Mouse (Mus musculus): ENCODE measurements around the gene Spag6. TPM values are rescaled to one million over a fixed set of nuclear protein-coding genes. Genes with fewer than 3 reads are reported as not detected.

Spag6 gene
- 0.11 TPM in 1 of 2 replicates, not detected in the other for polyA plus RNA-seq (2014; fragmentation: Nextera tagmentation; extraction: Ambion mirVana)

DNA sequence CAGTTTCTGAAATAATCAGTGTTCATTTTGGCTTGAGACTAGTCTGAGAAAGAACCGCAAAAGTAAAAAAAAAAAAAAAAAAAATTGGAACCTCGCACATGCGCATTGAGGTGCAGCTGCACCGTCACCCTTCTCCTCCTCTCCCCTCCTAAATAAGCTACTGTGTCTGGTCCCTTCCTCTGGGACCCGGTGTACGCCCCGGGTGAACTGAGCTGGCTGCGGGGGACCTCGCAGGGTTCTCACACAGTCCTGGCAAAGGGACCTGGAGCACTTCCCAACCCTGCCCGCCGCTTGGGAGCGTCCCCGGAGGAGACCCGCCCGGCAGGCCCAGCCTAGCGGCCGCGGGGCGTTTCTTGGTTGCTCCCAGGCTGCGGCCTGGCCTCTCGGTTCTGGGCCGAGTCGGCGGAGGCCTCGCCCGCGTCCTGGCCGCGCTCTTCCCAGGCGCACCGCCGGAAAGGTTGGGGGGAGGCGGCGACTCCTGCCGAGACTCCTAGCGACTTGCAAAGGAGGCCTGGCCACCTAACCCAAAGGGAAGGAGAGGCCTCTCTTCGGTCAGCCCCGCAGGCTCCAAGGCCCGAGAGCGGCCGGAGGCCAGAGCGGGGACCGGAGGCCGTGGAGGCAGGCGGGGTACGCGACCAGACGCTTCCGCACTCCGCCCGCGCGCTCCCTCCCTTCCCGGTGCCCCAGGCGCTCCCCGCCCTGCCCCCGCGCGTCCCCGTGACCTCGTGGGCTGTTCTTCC is at the start of gene Spag6:
Gene Spag6, plus strand, starts transcription at position 162 of the 740 bp plus-strand sequence.
- Histone ChIP-seq H3K4me2 (replicated peaks) (peak within 1 kb of the TSS; percentile 89), H3K9me3 (ENCODE audit: control insufficient read depth, low read length) (no peaks in the 10 kb centered on the region), H3K9ac (peak within 1 kb of the TSS; percentile 47), H3K4me1 (replicated peaks; ENCODE audit: control insufficient read depth, insufficient read depth, low read length) (peaks cover 21% of the 10 kb centered on the region; the same call in 1 of the 2 replicates), H3K27me3 (ENCODE audit: control insufficient read depth, insufficient read depth, low read length) (peaks cover 83% of the 10 kb centered on the region), H3K4me3 (replicated peaks; ENCODE audit: low read length) (peak within 1 kb of the TSS; percentile 41), H3K27ac (no peak within 1 kb of the TSS), H3K36me3 (replicated peaks; ENCODE audit: control insufficient read depth, insufficient read depth) (no peaks in the 10 kb centered on the region)
- WGBS = under 1% methylated on average over 60 of the region's 61 CpGs
- ATAC-seq (ENCODE audit: low FRiP score) (peak; percentile 71), DNase-seq (ENCODE audit: low spot score) (no peak)

DNA sequence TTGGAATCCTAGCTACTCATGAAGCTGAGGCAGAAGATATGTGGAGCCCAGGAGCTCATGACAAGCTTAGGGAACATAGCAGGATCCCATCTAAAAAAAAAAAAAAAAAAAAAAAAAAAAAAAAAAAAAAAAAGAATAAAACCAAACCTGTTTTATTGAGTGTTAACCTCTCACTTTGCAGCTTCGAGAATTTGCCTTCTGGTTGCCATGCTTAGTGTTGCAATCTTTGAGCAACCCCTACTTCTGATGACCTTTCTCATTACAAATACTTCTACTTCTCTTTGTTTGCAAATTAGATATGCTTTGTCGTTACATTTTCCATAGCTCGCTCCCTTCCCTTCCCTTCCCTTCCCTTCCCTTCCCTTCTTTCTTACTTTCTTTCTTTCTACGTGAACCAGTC is 45.3 kb upstream of the Spag6 start:
- no peak overlapping the region for H3K27ac ChIP-seq
- no peaks in the 10 kb centered on the region for H3K36me3 ChIP-seq (replicated peaks; ENCODE audit: control insufficient read depth, insufficient read depth)
- ATAC-seq (ENCODE audit: low FRiP score) = no peak
- H3K9ac ChIP-seq = no peak overlapping the region
- no peak overlapping the region for H3K4me2 ChIP-seq (replicated peaks)
- no peak overlapping the region for H3K4me3 ChIP-seq (replicated peaks; ENCODE audit: low read length)
- 80% methylated on average over 4 of the region's 4 CpGs for WGBS
- H3K9me3 ChIP-seq (ENCODE audit: control insufficient read depth, low read length) = no peaks in the 10 kb centered on the region
- no peak for DNase-seq (ENCODE audit: low spot score)
- no peaks in the 10 kb centered on the region for H3K4me1 ChIP-seq (replicated peaks; ENCODE audit: control insufficient read depth, insufficient read depth, low read length)
- no peaks in the 10 kb centered on the region for H3K27me3 ChIP-seq (ENCODE audit: control insufficient read depth, insufficient read depth, low read length)

DNA sequence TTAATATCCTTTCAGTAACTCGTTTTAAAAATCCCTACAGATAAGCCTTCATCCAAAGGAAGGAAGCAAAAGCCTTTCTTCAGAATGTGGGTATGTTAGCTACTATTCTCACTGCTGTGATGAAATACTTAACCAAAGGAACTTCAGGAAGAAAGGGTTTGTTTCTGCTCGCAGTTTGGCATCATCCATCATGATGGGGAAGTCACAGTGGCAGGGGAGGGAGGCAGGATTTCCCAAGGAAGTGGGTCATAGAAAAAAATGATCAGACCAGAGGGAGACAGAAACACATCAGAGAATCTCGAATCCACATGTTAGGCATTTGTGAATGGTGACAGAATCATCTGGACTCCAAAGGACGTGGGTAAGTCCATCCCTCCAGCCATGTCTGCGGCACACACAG is 39.0 kb upstream of the Spag6 start:
- no peak overlapping the region for H3K27ac ChIP-seq
- no peaks in the 10 kb centered on the region for H3K9me3 ChIP-seq (ENCODE audit: control insufficient read depth, low read length)
- H3K9ac ChIP-seq = no peak overlapping the region
- H3K36me3 ChIP-seq (replicated peaks; ENCODE audit: control insufficient read depth, insufficient read depth) = no peaks in the 10 kb centered on the region
- DNase-seq (ENCODE audit: low spot score) = no peak
- H3K27me3 ChIP-seq (ENCODE audit: control insufficient read depth, insufficient read depth, low read length) = no peaks in the 10 kb centered on the region
- no peak overlapping the region for H3K4me3 ChIP-seq (replicated peaks; ENCODE audit: low read length)
- no peaks in the 10 kb centered on the region for H3K4me1 ChIP-seq (replicated peaks; ENCODE audit: control insufficient read depth, insufficient read depth, low read length)
- H3K4me2 ChIP-seq (replicated peaks) = no peak overlapping the region
- ATAC-seq (ENCODE audit: low FRiP score) = no peak
- WGBS = 82% methylated on average over 5 of the region's 5 CpGs

DNA sequence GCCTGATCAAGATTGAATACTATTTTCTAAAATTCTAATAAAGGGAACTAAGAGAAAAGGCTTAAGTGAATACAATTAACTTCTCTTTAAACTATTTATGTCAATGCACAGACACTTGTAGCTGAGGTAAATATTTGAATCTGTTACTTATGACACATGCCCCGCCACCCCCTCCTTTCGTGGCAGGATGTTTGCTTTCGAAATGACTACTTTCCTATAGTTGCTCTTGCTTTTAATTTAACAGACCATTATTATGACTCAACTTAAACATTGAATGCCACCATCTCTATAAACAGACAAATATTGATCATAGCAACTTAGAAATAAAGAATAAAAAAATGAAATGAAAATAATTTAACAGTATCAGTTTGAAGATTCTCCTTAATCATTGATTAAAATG is 29.8 kb upstream of the Spag6 start:
- Histone ChIP-seq H3K9ac (no peak overlapping the region), H3K27me3 (ENCODE audit: control insufficient read depth, insufficient read depth, low read length) (no peaks in the 10 kb centered on the region), H3K36me3 (replicated peaks; ENCODE audit: control insufficient read depth, insufficient read depth) (no peaks in the 10 kb centered on the region), H3K9me3 (ENCODE audit: control insufficient read depth, low read length) (no peaks in the 10 kb centered on the region), H3K27ac (no peak overlapping the region), H3K4me3 (replicated peaks; ENCODE audit: low read length) (no peak overlapping the region), H3K4me1 (replicated peaks; ENCODE audit: control insufficient read depth, insufficient read depth, low read length) (no peaks in the 10 kb centered on the region), H3K4me2 (replicated peaks) (no peak overlapping the region)
- no peak for DNase-seq (ENCODE audit: low spot score)
- ATAC-seq (ENCODE audit: low FRiP score) = no peak
- WGBS = 95% methylated on average over 3 of the region's 3 CpGs

DNA sequence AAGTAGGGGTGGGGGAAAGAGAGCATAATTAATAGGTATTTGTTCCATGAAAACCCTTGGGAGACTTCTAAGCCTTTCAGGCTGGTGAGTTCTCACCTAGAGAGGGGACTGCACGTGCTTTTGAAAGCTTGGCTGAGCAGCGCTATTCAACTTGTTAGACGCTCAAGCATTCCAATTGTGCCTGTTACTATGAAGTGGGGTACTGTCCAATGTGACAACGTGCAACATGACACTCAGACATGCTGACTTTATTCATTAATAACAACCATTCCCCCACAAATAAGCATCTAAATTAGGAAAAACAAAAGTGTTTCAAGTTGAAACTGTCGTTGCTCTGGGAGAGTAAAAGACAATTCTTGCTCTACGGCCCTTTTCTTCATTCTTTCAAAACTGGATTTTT is 22.8 kb upstream of the Spag6 start:
- H3K9me3 ChIP-seq (ENCODE audit: control insufficient read depth, low read length) = no peaks in the 10 kb centered on the region
- WGBS = 10% methylated on average over 6 of the region's 6 CpGs
- peak overlapping the region; percentile 9; the same call in 1 of the 2 replicates for H3K4me2 ChIP-seq (replicated peaks)
- H3K4me3 ChIP-seq (replicated peaks; ENCODE audit: low read length) = no peak overlapping the region
- ATAC-seq (ENCODE audit: low FRiP score) (no peak), DNase-seq (ENCODE audit: low spot score) (no peak)
- H3K27ac ChIP-seq = no peak overlapping the region
- peaks cover 18% of the 10 kb centered on the region for H3K27me3 ChIP-seq (ENCODE audit: control insufficient read depth, insufficient read depth, low read length)
- no peaks in the 10 kb centered on the region for H3K36me3 ChIP-seq (replicated peaks; ENCODE audit: control insufficient read depth, insufficient read depth)
- H3K9ac ChIP-seq = no peak overlapping the region
- peaks cover 13% of the 10 kb centered on the region for H3K4me1 ChIP-seq (replicated peaks; ENCODE audit: control insufficient read depth, insufficient read depth, low read length)

DNA sequence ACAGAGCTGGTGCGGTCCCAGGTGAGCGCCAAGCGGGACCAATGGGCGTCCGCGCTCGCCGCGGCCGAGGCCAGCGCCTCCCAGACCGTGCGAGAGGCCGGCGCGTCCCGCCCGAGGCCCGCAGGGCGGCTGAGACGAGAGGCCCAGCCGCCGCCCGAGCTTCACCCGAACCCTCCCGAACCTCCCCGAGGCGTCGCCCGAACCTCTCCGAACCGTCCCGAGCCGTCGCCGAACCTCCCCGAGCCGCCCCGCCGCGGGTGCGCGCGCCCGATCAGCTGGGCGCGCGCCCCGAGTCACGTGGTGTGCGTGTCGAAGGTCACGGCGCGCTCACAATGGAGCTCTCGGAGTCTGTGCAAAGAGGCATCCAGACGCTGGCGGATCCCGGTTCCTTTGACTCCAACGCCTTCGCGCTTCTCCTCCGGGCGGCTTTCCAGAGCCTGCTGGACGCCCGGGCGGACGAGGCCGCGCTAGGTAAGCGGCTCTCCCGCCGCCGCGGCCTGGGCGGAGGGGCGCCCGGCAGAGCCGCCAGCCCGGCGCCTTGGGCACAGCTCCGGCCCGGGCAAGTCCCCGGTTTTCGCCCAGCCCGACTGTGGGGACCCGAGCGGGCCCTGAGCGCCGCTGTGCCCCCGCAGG is 21.6 kb upstream of the Spag6 start, which contains the start of gene Commd3:
Gene Commd3, plus strand, starts transcription at position 252 of the 633 bp plus-strand sequence.
- under 1% methylated on average over 88 of the region's 91 CpGs for WGBS
- peak; percentile 91 for ATAC-seq (ENCODE audit: low FRiP score)
- H3K4me3 ChIP-seq (replicated peaks; ENCODE audit: low read length) = peak within 1 kb of the TSS; percentile 94
- H3K36me3 ChIP-seq (replicated peaks; ENCODE audit: control insufficient read depth, insufficient read depth) = no peaks in the 10 kb centered on the region
- H3K9ac ChIP-seq = peak within 1 kb of the TSS; percentile 99
- no peaks in the 10 kb centered on the region for H3K9me3 ChIP-seq (ENCODE audit: control insufficient read depth, low read length)
- peaks cover 18% of the 10 kb centered on the region for H3K27me3 ChIP-seq (ENCODE audit: control insufficient read depth, insufficient read depth, low read length)
- peak within 1 kb of the TSS; percentile 100 for H3K27ac ChIP-seq
- peaks cover 14% of the 10 kb centered on the region for H3K4me1 ChIP-seq (replicated peaks; ENCODE audit: control insufficient read depth, insufficient read depth, low read length)
- peak within 1 kb of the TSS; percentile 92 for H3K4me2 ChIP-seq (replicated peaks)
- peak; percentile 96 for DNase-seq (ENCODE audit: low spot score)

DNA sequence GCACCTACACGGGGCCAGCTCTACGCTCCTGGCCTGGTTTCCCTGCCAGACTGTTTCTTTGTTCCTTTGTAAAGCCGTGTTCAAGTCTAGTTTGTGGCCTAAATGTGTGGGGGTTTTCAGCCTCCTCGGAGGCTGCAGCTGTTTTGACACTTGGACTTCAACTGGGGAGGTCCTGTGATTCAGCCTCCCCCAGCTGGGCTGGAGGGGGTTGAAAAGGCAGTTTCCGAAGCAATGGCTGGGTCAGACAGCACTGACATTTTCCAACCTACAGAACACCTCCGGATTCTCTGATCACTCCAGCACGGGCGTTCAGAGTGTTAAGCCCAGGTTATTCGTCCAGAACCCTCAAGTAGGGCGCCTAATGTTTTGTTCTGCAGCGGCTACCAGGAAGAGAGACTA is 21.1 kb upstream of the Spag6 start:
- Histone ChIP-seq H3K36me3 (replicated peaks; ENCODE audit: control insufficient read depth, insufficient read depth) (no peaks in the 10 kb centered on the region), H3K9me3 (ENCODE audit: control insufficient read depth, low read length) (no peaks in the 10 kb centered on the region), H3K9ac (peak overlapping the region; percentile 99), H3K27me3 (ENCODE audit: control insufficient read depth, insufficient read depth, low read length) (peaks cover 18% of the 10 kb centered on the region), H3K4me1 (replicated peaks; ENCODE audit: control insufficient read depth, insufficient read depth, low read length) (peaks cover 14% of the 10 kb centered on the region), H3K4me3 (replicated peaks; ENCODE audit: low read length) (peak overlapping the region; percentile 94), H3K27ac (peak overlapping the region; percentile 100), H3K4me2 (replicated peaks) (peak overlapping the region; percentile 92)
- WGBS = 2% methylated on average over 11 of the region's 11 CpGs
- DNase-seq (ENCODE audit: low spot score) (no peak), ATAC-seq (ENCODE audit: low FRiP score) (no peak)

DNA sequence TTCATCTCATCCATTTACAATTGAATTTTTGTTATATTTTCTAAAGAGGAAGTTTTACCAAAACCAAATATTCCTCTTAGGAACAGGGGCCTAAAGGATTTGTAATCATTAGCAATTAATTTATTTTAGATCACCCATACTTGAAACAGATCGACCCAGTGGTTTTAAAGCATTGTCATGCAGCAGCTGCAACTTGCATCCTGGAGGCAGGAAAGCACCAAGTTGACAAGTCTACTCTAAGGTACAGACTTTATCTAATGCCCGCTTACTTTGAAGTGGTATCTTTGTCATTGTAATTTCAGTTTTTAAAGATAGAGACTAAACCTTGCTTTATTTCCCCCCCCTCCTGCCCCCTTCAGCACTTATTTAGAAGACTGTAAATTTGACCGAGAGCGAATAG is 20.1 kb upstream of the Spag6 start:
- Histone ChIP-seq H3K27ac (no peak overlapping the region), H3K9ac (0 out of 2 replicates have a peak overlapping the region, but pooled peaks have one; percentile 99), H3K4me3 (replicated peaks; ENCODE audit: low read length) (peak overlapping the region; percentile 94; the same call in 1 of the 2 replicates), H3K9me3 (ENCODE audit: control insufficient read depth, low read length) (no peaks in the 10 kb centered on the region), H3K27me3 (ENCODE audit: control insufficient read depth, insufficient read depth, low read length) (peaks cover 18% of the 10 kb centered on the region), H3K4me1 (replicated peaks; ENCODE audit: control insufficient read depth, insufficient read depth, low read length) (peaks cover 21% of the 10 kb centered on the region), H3K4me2 (replicated peaks) (peak overlapping the region; percentile 92), H3K36me3 (replicated peaks; ENCODE audit: control insufficient read depth, insufficient read depth) (no peaks in the 10 kb centered on the region)
- DNase-seq (ENCODE audit: low spot score) = no peak
- WGBS = 48% methylated on average over 4 of the region's 4 CpGs
- ATAC-seq (ENCODE audit: low FRiP score) = no peak

DNA sequence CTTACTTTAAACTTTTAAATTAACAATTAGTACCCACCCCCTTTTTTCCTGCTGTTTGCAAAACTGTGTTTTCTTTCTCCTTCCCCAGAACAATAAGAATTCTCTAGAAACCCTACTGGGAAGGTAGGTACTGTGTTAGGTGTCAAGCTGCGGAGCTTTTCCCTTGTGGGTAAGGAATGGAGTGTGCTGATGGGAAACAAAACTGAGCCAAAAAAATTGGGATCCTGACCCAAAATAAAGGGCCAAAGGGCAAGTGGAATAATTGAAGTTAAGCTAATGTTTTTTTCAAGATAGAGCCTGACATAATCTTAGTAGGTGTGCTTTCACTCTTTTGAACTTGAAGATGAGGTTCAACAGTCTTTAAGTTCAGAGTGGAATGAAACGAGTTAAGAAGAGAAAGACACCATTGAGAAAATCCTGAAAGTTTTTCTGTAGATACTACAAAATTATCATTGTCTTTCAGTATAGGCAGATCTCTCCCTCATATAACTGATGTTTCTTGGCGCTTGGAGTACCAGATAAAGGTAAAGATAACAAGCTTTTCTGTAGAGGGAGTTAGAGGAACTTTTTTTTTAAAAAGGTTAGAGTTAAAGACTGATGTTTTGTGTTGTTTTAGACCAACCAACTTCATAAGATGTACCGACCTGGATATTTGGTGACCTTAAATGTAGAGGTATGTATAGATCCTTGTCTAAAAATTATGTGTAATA is 19.5 kb upstream of the Spag6 start:
- Histone ChIP-seq H3K4me2 (replicated peaks) (peak overlapping the region; percentile 92; the same call in 1 of the 2 replicates), H3K9me3 (ENCODE audit: control insufficient read depth, low read length) (no peaks in the 10 kb centered on the region), H3K27ac (no peak overlapping the region), H3K4me1 (replicated peaks; ENCODE audit: control insufficient read depth, insufficient read depth, low read length) (peaks cover 25% of the 10 kb centered on the region), H3K27me3 (ENCODE audit: control insufficient read depth, insufficient read depth, low read length) (peaks cover 23% of the 10 kb centered on the region), H3K9ac (no peak overlapping the region), H3K4me3 (replicated peaks; ENCODE audit: low read length) (peak overlapping the region; percentile 3; the same call in 1 of the 2 replicates), H3K36me3 (replicated peaks; ENCODE audit: control insufficient read depth, insufficient read depth) (no peaks in the 10 kb centered on the region)
- DNase-seq (ENCODE audit: low spot score) (no peak), ATAC-seq (ENCODE audit: low FRiP score) (no peak)
- WGBS = 52% methylated on average over 4 of the region's 4 CpGs

All from hindbrain, embryonic 14.5 days (tissue).